Mouse (Mus musculus) spleen, adult 12 weeks (tissue): ENCODE results near the gene Ciapin1.
A peak's percentile ranks its signal among the peaks of the same experiment; 100 is the strongest.
"Not testable (repeated sequence)": the region's sequence is repeated elsewhere in the genome, so short reads cannot be mapped to it uniquely, and the experiment has no call there.

ENCODE experiments used
- DNase-seq: peaks from one replicate; pipeline ENCODE4 v3.0.0; 2022; ENCODE audit warnings: low spot score

The Ciapin1 gene

DNA sequence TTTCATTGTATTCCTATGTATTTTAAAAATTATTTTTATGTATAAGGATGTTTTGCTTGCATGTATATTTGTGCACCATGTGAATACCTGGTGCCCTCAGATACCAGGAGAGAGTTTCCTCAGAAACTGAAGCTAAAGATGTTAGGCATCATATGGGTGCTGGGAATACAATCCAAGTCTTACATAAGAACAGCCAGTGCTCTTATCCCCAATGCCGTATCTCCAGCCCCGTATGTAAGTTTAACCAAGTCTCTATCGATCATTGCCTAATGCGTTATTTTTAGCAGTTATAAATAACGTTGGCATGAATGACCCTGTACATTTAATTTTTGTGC is 18.8 kb upstream of the Ciapin1 start:
- no peak for DNase-seq

DNA sequence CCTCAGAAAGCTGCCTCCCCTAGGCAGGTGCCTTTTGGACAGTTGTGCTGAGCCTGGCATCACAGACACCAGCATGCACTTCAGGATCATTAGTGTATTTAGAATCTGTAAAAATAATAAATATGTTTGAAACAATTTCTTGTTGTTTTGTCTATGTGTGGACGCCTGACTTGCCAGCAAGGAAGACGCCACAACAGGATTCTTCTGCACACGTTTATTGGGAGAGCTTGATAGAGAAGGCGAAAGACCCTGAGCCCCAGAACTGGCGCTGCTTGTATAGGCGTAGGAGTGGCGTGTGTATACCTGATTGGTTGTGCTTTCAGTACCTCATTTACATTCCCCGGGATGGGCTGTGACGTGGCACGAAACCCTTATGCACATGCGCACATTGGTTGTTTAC is 16.6 kb upstream of the Ciapin1 start:
- not testable (repeated sequence) for DNase-seq

DNA sequence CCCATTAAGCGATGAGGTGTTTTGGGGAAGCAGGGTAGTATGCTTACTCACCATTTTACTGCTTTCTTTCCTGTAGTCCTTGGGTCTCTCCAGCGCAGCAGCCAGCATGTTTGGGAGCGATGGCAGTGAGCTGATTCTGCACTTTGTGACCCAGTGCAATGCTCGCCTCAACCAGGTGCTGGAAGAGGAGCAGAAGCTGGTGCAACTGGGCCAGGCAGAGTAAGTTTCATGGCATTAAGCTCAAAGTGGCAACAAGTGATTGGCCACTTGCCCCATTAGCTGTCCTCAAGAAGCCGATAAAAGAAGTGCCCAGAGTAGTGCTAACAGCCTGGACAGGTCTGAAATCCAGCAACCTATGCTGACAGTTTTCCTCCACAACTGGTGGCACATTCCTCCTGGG is 11.9 kb upstream of the Ciapin1 start:
- DNase-seq, result no peak

DNA sequence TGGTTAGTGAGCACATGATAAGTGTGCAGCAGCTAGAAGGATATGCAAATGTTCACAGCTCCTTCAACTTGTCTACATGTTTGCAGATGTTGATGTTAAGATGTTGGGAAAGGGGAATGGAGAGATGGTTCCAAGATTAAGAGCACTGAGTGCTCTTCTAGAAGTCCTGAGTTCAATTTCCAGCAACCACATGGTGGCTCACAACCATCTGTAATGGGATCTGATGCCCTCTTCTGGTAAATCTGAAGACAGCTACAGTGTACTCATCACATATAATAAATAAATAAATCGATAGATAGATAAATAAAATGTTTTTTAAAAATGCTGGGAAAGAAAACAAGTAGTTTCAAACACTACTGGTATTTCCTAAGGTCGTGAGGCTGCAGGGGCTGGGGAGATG is 3.0 kb upstream of the Ciapin1 start:
- DNase-seq, result no peak

DNA sequence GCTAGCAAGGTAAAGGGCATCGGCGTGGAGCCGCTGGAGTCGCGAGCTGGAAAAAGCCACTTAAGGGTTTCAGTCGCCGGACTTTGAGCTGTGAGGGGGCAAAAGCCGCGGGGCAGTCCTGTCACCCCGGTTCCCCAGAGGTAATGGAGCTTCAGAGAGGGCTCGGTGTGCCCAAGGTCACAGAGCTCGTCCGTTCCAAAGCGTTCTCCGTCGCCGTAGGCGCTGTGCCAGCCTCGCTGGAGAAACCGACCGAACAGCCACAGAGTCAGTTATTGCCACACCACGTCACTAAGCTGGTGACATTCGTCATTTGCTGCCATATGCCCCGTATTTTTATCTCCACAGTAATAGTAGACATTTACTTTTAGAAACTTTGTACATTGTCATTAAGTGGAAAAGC is 442 bp upstream of the Ciapin1 start:
- DNase-seq, result no peak

DNA sequence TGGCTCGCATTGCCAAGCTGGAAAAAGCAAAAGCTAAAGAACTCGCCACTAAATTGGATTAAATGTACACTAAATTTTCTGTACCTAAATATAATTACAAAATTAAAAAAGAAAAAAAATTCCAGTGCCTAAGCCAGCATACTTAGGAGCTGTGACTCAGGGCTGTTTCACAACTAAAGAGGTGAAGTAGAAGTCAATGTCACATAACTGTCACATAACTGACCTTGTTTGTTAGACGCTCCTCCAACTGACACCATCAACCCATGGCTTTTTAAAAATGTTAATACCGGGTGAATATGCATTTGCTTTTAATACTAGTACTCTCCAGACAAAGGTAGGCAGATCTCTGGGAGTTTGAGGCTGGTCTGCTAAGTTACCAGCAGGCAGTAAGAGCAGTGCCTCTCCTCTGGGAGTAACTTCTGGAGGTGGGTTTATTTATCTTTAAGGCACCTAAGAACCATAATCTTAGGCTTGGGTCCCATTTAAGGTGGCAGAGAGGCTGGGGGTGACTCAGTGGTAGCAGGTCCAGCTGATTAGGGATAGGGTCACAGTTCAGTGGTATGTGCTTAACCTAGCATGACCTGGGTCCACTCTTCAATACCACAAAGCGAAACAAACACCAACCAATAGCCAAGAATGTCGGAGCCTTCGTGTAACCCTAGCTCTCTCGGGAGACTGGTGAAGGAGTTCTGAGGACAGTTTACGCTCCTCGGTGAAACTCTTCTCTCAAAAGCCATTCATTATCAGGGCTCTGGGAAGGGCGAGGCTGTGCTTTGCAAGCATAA is 1.5 kb downstream of the Ciapin1 start:
- DNase-seq, result no peak

DNA sequence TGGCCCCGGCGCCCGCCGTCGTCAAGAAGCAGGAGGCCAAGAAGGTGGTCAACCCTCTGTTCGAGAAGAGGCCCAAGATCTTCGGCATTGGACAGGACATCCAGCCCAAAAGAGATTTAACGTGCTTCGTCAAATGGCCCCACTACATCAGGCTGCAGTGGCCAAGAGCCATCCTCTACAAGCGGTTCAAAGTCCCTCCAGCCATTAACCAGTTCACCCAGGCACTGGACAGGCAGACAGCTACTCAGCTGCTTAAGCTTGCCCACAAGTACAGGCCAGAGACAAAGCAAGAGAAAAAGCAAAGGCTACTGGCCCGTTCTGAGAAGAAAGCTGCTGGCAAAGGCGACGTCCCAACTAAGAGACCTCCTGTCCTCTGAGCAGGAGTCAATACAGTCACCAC is 2.4 kb downstream of the Ciapin1 start:
- not testable (repeated sequence) for DNase-seq

DNA sequence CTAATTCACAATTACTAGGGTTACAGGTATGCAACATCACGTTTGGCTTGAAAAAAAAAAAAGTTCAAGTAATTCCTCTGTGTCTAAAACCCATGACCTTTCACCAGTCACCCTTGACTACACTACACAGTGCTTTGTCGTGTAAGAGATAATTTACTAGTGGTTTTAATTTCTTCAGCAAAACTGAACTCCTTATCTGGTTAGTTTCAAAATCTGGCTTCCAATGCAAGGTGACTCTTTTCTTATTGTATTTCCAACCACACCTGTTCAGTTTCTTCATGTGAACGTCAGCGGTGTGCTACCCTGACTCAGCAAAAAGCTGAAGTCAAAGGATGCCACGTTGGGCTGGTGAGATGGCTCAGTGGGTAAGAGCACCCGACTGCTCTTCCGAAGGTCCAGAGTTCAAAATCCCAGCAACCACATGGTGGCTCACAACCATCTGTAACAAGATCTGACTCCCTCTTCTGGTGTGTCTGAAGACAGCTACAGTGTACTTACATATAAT is 4.2 kb downstream of the Ciapin1 start:
- DNase-seq, result not testable (repeated sequence)

DNA sequence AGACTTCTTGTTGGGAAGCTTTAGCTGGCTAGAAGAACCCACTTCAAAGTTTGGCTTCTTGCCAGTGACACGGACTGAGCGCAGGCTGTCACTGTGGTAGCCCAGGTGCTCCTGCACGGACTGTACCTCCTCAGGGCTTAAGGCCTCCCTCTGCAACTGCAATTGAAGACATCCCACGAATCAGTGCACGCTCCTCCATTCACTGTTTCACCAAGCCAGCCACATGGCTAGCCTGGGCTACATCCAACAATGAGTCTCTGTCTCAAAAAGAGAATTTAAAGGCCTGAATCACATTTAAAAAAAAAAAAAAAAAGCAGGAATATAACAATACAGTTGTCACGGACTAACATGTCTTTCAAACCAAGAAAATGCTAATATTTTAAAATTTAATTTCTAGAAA is 9.9 kb downstream of the Ciapin1 start:
- DNase-seq, result no peak

DNA sequence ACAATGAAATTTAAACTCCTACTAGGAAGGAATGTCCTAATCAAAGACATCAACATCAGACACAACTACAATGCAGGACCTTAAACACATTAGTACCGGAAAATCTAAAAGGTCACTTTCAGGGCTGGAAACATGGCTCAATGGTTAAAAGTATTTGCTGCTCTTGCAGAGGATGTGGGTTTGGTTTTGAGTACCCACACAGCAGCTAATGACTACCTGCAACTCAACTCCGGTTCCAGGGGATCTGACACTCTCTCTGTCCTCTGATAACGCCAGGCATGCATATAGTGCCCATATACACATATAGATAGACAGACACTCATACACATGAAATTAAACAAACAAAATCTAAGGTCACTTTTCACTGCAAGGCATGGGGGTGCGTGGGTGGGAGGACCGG is 11.9 kb downstream of the Ciapin1 start:
- DNase-seq, result no peak

DNA sequence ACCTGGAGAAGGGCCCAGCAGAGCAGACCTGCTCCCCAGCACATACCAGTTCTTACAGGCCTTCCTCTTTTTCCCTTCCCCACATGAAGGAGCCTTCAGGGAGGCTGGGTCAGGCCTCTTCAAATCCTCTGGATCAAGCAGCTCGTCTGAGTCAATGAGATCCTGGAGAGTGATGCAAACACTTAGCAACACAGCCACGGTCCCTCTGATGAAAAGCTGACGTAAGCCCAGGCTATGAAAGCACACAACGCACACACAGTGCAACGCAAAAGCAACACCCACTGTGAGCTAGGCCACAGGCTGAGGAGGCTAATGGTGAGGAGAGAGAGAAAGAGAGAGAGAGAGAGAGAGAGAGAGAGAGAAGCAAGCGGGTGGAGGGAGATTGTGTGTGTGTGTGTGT is 13.0 kb downstream of the Ciapin1 start:
- no peak for DNase-seq

DNA sequence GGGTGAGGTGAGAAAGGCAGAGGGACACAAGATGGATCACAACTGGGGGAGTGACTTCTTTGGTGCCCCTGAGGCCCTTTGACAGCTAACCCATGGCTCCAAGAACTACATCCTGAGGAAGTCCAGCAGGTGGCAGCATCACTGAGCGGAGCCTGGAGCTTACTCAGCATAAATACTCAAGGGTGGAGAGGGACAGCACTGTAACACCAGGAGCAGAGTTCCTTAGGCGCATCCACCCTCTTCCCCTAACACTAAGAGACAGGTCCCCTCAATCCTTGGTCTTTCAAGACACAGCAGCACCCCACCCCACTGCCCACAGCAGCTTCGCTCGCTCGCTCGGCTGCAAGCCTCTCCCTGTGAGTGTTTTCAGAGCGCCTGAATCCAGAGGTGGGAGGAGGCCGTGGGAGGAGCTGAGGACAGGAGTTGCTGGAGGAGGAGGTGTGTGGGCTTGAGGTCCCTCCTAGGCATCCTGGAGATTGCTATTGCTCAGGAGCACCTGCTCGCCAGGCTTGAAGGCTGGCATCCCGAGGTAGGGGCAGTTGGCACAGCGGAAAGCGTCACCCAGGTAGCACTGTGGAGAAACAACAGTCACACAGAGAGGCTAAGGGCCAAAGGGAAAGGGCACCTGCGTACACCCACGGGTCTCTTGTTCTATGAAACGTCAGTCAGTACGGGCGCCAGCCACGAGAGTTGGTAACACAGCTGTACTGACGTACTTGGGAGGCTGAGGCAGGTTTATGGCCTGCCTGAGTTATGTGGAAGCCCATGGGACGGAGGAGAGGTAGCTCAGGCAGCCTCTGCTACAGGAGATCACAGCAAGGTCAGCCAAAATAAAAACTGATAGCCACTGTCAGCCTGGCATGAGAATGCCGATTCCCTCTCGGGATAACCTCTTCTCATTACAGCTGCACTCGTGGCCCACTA is 15.3 kb downstream of the Ciapin1 start:
- DNase-seq, result peak; percentile 52

DNA sequence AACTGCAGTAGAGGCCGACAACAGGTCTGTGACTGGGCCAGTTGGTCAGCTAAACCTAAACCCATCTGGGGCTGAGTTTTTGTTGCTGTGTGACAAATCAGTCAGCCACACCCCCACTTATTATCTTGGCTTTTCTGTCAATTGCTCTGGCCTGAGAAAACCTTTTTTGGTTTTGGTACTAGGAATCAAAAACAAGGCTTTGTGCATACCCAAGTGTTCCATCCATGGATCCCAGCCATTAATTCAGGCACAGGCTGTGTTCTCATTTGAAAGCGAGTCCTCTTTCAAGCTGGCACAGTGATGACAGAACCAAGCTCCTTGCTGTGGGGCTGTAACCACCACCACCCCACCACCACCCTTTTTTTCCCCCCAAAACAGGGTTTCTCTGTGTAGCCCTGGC is 16.8 kb downstream of the Ciapin1 start:
- DNase-seq, result no peak

DNA sequence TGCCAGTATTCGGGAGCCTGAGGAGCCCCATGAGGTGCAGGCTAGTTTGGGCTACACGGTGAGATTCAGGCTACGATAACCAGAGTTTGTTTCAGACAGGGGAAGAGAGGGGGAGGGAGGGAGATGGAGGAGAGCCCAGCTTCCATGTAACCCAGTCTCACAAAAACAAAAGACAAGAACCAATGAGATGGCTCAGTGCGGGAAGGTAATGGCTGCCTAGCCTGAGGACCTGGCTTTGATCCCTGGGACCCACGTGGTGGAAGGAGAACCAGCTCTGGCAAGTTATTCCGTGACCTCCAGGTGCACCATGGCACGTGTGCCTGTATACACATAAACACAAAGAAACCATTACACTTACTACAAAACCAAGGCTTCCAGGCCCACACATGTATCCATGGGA is 17.6 kb downstream of the Ciapin1 start:
- DNase-seq, result no peak

DNA sequence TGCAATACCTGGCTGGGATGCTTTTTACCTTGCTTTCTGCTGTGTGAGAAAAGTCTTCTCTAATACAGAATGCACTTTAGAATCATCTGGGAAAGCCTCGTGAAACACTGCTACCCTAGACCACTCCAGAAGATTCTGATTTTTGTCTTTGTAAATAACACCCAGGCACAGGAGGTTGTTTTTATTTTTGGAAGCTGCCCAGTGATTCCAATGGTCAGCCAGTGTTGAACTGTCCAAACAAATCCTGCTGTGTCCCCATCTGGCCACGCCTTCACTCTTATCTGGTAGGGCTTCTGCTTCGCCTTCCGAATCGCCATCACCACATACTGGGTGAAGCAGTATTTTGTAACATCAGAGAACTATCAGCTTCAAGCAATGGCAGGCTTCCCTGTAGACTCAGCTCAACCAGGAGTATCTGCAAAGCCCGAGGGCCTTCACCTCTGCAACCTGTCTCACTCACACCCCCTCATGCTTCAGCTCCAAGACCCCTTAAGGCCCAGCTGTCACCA is 18.4 kb downstream of the Ciapin1 start:
- DNase-seq, result no peak

DNA sequence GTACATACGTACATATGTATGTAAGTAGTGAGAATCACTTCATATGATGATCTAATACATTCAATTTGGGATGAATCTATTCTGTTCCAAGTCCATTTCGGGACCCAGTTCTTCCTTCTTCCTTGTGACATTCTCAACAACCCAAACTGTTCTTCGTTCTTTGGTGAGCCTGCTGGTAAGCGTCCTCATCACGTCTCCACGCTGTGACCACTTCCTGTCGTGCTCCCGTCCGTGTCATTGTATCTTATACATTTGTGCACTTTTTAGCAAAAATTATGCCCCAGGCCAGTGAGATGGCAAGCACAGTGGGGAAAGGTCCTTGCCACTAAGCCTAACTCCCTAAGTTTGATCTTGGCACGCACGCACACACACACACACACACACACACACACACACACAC is 20.2 kb downstream of the Ciapin1 start:
- no peak for DNase-seq

DNA sequence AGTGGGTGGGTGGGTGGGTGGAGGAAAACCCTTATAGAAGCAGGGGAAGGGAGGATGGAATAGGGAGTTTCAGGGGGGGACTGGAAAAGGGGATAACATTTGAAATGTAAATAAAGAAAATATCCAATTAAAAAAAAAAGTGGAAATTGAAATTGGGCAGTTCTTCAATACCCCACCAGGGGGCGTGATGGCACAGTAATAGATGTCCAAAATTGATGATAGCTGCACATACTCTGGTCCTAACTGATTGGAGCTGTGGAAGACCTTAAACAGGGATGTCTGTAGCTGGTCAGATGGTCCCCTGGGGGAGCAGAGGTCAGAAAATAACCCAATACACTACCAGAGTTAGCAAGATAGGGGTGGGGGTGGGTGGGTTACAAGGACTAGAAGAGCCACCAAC is 23.6 kb downstream of the Ciapin1 start:
- no peak for DNase-seq

DNA sequence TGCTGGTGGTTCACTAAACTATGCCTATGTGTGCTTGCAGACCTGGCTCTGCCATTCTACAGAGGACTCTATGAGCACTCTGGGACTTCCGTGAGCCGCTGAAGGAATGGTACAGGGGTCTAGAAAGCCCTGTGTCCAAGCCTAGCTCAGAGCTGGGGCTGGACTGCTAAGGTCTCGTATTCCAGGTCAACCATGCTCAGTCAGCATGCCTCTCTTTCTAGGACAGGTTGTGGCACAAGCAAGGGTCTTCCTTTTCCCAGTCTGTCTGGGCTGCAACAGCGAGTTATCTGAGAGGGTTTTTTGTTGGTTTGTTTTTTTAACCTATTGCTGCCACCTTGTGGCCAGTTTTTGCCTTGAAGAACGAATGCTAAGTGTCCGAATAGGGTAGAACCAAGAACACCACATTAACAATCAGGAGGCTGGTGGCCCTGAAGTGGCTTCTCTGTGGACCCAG is 25.5 kb downstream of the Ciapin1 start:
- DNase-seq, result peak; percentile 77

DNA sequence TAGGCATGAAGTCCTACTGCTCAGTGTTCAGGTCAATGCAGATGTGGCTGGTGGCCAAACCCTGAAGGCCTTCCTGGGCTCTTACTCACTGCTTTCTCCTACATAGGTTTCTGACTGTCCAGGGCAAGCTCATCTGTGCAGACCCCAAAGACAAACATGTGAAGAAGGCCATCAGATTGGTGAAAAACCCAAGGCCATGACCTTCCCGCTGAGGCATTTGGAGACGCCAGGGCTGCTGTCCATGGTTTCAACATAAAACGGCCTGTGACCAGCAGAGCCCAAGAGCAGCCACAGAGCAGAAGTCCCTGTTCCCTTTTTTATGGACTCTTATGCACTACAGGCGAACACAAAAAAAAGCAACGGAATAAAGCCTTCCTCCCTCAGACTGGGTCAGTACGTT is 26.5 kb downstream of the Ciapin1 start:
- DNase-seq, result no peak

DNA sequence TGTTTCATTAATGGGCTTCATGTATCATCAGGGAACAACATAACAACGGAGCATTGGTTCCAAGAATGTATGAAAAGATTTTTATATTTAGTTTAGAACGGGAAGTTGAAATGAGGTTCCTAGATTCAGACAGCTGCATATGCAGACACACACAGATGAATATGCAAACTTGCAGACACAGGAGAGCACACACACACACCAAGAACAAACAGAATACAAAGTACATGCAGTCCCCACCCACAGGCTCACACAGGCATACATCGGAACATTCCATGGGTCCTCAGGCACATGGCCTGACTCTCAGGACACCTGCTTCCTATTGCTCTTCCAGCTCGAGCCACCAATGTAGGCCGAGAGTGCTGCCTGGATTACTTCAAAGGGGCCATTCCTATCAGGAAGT is 27.3 kb downstream of the Ciapin1 start:
- no peak for DNase-seq

DNA sequence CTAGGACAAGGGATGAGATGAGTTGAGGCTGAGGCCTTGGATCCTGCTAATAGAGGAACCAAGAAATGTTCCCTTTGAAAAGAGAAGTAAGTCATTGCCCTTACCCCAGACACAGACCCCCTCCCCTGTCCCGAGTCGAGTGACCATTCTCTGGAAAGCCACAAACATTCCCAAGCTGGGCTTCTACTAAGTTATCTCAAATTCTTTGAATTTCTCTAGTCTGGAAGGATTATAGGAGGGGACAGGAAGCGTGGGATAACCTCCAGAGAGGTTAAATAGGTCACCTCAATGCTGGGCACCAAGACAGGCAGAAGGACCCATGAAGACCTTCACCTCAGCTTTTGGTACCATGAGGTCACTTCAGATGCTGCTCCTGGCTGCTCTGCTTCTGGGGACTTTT is 28.0 kb downstream of the Ciapin1 start, which contains the start of gene Ccl17:
TSS of gene Ccl17 (plus strand) at position 301 of the 400 bp plus-strand sequence.
- DNase-seq, result no peak

DNA sequence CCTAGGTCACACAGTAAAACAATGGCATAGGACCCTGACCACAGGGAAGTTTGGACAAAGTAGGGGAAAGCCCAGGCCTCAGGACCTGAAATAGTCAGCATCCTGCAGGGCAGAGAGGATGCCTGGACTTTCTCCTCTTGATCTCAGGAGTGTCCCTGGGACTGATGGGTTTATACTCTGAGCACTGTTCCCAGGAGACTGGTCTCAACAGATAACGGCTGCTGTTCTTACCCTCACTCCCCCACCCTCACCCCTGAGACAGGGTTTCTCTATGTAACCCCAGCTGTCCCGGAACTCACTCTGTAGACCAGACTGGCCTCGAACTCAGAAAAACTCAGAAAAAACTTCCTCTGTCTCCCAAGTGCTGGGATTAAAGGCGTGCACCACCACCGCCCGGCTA is 29.8 kb downstream of the Ciapin1 start:
- no peak for DNase-seq

DNA sequence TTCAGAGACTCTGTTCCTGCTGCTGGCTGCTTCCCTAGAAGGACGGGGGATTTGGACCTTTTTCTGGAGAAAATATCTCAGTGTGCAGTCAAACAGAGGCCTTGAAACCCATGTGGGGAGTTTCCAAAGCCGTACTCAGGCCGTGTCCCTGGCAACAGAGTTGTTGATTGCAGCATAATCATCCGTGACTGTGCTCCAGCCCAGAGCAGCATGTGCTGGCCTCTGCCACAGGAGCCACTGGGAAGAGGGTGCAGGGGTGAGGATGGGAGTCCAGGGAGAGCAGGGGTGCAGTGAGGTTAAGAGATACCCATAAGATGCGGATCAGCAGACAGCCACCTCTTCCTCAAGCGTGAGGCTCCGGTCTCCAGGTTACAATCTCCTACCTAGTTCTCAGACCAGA is 30.7 kb downstream of the Ciapin1 start:
- DNase-seq, result no peak
